Mouse (Mus musculus) heart, adult 8-10 months (tissue): Measurements from ENCODE around the gene Ubqln4. TPM values are rescaled to one million over a fixed set of nuclear protein-coding genes. Genes with fewer than 3 reads are reported as not detected.
"Not testable (repeated sequence)": the region's sequence is repeated elsewhere in the genome, so short reads cannot be mapped to it uniquely, and the experiment has no call there.

Experiments
- DNase-seq: peaks from one replicate; pipeline ENCODE4 v3.0.0; 2022; ENCODE audit warnings: low spot score
- microRNA-seq: library from miRNA; unstranded; fragments of <30 nt; microRNA quantifications from one replicate; pipeline ENCODE4 v1.2.0, GENCODE M21; 2022
- total RNA-seq, 4 experiments: library from RNA; stranded (reverse); gene quantifications; 2 replicates each; pipeline ENCODE4 v1.2.4; 2022

The Ubqln4 gene
- total RNA-seq, 4 experiments from 2014 or later, result 68.8 to 90.5 (median 77.6) TPM

DNA sequence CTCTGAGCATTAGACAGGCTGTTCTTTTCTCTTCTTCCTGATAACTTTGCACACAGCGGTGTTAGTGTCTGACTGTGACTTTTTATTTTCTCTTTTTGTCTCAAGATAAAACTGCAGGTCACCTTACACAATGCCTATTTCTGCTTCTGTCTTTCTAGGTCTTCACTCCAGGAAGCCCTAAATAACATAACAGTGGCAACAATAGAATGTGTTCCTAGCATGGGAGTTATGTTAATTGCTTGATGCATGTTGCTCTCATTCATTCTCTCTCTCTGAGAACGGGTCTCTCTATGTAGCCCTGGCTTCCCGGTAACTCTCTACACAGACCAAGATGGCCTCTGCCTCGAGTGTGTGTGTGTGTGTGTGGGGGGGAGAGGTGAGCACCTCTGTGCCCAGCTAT is 48.9 kb downstream of the Ubqln4 start:
- DNase-seq, result no peak

DNA sequence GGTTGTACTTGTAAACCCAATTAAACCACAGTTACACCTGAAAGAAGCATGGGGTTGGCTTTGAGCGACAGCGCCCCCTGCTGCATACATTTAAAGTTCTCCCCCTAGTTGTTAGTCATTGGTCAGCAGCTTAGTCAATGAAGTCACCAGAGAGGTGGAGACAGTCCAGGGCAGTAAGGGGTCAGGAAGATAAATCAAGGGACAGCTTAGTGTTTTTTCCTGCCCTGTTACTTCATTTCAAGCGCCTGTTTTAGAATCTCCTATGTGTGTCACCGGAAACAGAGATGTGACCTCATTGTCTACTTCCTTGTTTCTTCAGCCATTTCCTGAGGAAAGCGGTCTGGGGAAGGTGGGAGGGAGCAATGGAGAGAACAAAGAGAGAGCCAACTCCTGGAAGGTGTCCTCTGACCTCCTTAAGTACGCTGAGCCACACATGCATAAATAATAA is 50.2 kb downstream of the Ubqln4 start:
- DNase-seq, result peak; percentile 82

GRCm38 (mm10) chr3:88604863-88605262 is 51.3 kb downstream of the Ubqln4 start:
- no peak for DNase-seq

DNA sequence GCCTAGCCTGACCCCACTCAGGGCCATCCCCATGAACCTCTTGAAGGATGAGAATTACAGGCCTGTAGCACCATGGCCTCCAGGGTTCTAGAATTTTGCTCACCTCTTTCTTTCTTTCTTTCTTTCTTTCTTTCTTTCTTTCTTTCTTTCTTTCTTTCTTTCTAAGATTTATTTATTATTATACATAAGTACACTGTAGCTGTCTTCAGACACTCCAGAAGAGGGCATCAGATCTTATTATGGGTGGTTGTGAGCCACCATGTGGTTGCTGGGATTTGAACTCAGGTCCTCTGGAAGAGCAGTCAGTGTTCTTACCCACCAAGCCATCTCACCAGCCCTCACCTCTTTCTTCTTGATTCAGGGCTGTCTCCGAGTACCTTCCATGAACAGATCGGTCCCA is 52.1 kb downstream of the Ubqln4 start, which contains the start of gene Arhgef2:
Gene Arhgef2 (plus strand): TSS at position 301 of the 400 bp plus-strand sequence.
- DNase-seq, result not testable (repeated sequence)

GRCm38 (mm10) chr3:88607065-88607757 is 53.7 kb downstream of the Ubqln4 start:
- DNase-seq, result peak; percentile 93

DNA sequence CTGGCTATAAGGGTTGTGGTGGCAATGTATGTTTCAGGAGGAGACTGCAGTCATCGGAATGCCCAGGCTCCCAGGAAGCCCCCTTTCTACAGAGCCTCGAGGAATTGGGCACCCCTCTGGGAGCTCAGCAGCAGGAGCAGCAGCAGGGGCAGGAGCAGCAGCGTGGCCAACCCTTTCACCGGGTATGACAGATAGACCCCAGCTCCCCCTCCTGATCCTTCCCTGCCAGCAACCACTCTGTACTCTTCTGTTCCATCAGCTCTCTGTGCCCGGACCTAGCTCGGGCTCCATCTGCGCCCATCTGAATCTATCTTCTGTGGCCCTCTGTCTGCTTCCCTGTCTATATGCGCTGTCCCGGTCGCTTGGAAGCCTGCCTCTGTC is 54.2 kb downstream of the Ubqln4 start:
- no peak for DNase-seq

DNA sequence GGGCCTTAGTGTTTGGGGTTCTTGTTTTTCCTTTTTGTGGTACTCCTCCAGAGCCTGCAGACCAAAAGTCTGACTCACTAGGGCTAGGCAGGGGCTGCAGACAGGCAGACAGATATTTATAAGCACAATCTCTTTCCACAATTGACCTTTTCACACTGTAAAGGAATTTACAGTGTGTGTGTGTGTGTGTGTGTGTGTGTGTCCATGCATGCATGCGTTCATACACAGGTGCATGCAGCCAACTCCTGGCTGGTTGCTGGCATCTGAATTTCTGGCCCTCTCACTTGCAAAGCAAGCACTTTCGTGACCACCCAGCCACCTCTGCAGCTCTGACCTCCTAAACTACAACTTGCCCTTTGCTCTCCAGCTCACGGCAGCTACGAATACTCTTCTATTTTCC is 55.5 kb downstream of the Ubqln4 start:
- DNase-seq, result no peak

- DNase-seq, result no peak
These were observed 60.9 kb downstream of the Ubqln4 start for GRCm38 (mm10) chr3:88614418-88614817.

GRCm38 (mm10) chr3:88615117-88615516 is 61.6 kb downstream of the Ubqln4 start:
- DNase-seq, result no peak

DNA sequence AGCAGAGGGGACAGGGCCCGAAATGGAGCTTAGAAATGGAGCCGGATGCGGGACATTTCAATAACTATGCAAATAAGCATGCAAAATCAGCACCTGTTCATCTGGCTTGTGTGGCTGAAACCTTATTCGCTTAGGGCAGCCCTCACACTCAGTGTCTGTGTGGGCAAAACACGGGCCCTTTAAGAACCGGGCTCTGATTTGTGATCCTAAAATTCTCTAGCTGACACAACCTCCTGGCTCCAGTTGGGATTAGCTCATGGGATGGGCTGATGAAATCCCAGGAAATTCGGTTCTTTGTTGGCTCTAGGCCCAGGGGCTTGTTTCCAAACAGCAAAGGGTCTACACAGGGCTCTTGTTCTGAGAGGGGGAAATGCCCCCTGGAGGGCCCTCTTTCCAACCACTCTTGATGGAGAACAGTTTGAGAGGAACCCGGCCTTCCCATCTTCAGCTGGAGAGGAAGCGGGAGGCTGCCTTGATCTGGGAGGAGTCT is 62.4 kb downstream of the Ubqln4 start:
- peak; percentile 87 for DNase-seq

DNA sequence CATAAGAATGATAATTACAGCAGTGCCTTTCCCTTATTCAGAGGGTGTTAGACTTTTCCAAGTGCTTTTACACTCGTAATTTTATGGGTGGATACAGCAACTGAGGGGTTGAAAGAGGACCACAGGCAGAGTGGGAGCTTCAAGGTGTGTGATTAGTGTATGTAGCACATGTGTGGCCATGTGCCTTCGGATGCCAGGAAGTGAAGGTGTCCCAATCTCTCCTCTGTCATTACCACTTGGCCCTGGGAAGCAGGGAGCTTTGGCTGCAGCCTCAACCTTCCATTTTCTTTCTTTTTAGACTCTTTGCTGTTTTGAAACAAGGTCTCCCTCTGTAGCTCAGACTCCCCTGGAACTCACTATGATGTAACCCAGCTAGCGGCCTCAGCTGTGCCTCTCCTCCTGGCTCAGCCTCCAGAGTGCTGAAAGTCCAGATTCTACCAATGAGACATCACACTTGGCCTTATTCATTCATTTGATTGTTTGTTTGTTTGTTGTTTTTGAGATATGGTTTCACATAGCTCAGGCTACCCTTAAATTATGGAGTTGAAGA is 63.5 kb downstream of the Ubqln4 start:
- DNase-seq, result no peak

DNA sequence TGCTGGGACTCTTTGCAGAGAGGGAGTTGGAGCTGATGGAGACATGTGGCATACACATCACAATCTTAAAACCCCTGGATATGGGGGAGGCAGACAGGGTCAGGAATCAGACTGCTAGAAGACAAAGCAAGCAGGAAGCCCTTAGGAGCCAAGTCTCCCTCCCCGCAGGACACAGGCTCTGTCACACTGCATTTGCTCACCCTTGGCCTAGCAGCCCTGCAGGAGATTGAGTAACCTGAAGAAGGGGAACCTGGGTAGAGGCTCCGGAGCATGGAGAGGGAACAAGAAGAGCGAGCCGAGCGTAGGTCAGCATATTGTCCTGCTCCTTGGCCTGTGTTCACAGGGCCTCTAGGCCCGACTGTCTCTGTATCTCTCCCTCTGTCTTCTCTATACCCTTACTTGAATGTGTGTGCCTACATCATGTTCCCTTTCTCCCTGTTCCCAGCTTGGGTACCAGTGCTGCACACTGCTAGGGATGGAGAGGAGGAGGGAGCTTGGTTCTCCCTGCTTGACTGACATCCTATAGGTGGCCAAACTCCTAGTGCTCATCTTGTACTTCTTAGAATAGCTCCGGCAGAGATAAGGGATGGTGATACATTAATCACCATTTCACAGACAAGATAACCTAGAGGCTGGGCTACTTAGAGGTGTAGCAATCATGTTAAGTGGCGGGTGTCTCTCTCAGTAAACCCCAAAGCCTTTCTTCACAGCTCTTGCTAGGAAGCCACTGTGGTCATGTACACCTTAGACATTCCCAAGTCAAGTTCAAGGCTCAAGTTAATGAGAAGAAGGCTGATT is 64.7 kb downstream of the Ubqln4 start:
- peak; percentile 59 for DNase-seq

Small RNA genes lying within 50 kb of the gene (microRNA-seq; reads per million reads assigned to microRNA genes)
- not detected for gene Mir1905

Other genes with a start within 250 kb of the Ubqln4 start
- gene Glmp, start 228.7 kb upstream of the Ubqln4 start, total RNA-seq, result 10 to 100 TPM; 74.5 to 85.8 (median 82.1) TPM
- 1 to 10 TPM; 1.6 to 4.0 (median 2.0) TPM for gene Tmem79, start 217.6 kb upstream of the Ubqln4 start, total RNA-seq
- gene Smg5, start 217.5 kb upstream of the Ubqln4 start, total RNA-seq, result 10 to 100 TPM; 42.6 to 57.6 (median 56.5) TPM
- gene Paqr6, start 189.2 kb upstream of the Ubqln4 start, total RNA-seq, result under 1 TPM in 3 of 4 experiments, not detected in 1; 0.53 to 0.85 (median 0.69) TPM
- gene Bglap3, start 181.0 kb upstream of the Ubqln4 start, total RNA-seq, result not detected
- gene Bglap2, start 175.1 kb upstream of the Ubqln4 start, total RNA-seq, result not detected
- gene Bglap, start 169.3 kb upstream of the Ubqln4 start, total RNA-seq, result not detected
- gene Pmf1, start 143.4 kb upstream of the Ubqln4 start, total RNA-seq, result 10 to 100 TPM; 16.2 to 19.9 (median 16.7) TPM
- gene Slc25a44, start 128.6 kb upstream of the Ubqln4 start, total RNA-seq, result 10 to 100 TPM; 13.1 to 14.7 (median 14.1) TPM
- 1 to 10 TPM; 2.6 to 4.7 (median 3.8) TPM for gene Sema4a, start 92.6 kb upstream of the Ubqln4 start, total RNA-seq
- gene Lmna, start 43.8 kb upstream of the Ubqln4 start, total RNA-seq, result 100 to 1,000 TPM; 112 to 127 (median 118) TPM
- under 1 TPM; 0.28 to 0.44 (median 0.33) TPM for gene Mex3a, start 21.4 kb upstream of the Ubqln4 start, total RNA-seq
- gene Rab25, start 5.5 kb upstream of the Ubqln4 start, total RNA-seq, result not detected
- 100 to 1,000 TPM; 104 to 116 (median 107) TPM for gene Lamtor2, start 684 bp upstream of the Ubqln4 start, total RNA-seq
- 10 to 100 TPM; 60.4 to 67.0 (median 64.4) TPM for gene Ssr2, start 22.1 kb downstream of the Ubqln4 start, total RNA-seq
- 10 to 100 TPM; 38.8 to 45.9 (median 41.4) TPM for gene Arhgef2, start 52.2 kb downstream of the Ubqln4 start, total RNA-seq
- under 1 TPM in 1 of 4 experiments, not detected in 3; 0.23 TPM for gene Rxfp4, start 99.4 kb downstream of the Ubqln4 start, total RNA-seq
- 10 to 100 TPM; 26.3 to 31.5 (median 27.8) TPM for gene Khdc4, start 132.0 kb downstream of the Ubqln4 start, total RNA-seq
- 10 to 100 TPM; 61.8 to 76.1 (median 67.9) TPM for gene Rit1, start 163.1 kb downstream of the Ubqln4 start, total RNA-seq
- gene Syt11, start 221.4 kb downstream of the Ubqln4 start, total RNA-seq, result 1 to 10 TPM; 6.4 to 9.0 (median 7.7) TPM